15 mouse cellular contexts compared by ENCODE assay signal in the genomic region with DNA sequence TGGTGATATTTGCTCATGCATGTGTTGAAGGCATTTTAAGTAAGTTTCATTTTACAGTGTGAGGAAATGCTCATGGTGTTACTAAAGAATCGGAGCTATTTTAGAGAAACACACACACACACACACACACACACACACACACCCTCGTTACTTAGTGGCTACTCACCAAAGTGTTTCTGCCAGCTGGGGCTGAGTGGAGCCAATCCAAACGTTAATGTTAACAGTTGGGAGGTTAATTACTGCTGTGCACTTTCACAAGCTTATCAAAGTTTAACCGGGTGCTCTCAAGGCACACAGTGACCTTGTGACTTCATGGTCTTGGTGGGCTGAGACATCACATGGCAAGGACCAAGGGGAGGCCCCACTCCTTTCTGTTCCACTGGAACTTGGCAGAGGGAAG. TPM values are rescaled to one million over a fixed set of nuclear protein-coding genes. Genes with fewer than 3 reads are reported as not detected.
A peak's percentile ranks its signal among the peaks of the same experiment; 100 is the strongest.
DNase-seq lines count a peak whose midpoint lies in the region; ATAC-seq and TF ChIP-seq lines count a peak whose summit lies in the region.
"Had no signal": no experiment of that assay in that cellular context is flagged by ENCODE, and none has a peak within 500 bp of the region (broad histone marks: within the 10 kb centered on the region; RNA-seq: fewer than 3 reads in every experiment).

No protein-coding gene starts in this region.

- peak; percentile 90 for DNase-seq in kidney, adult 9 months
- peak; percentile 19 for DNase-seq in lung, postnatal 25 days (ENCODE audit: low spot score)
- no peak for DNase-seq in urinary bladder, postnatal 25 days (ENCODE audit: low spot score)
- DNase-seq in left cerebral cortex, postnatal 4 days, result no peak
- DNase-seq: cerebellum, postnatal 36 days; liver, postnatal 0 days; thymus, adult 2 months had no signal

- H3K4me1 ChIP-seq in intestine, embryonic 16.5 days (ENCODE audit: control insufficient read depth, insufficient read depth, low read length), result peaks cover 3% of the 10 kb centered on the region; the same call in 1 of the 2 replicates
- no peaks in the 10 kb centered on the region for H3K4me1 ChIP-seq in intestine, postnatal 0 days (replicated peaks; ENCODE audit: control insufficient read depth, insufficient read depth, low read length)
- peaks cover 32% of the 10 kb centered on the region for H3K4me1 ChIP-seq in heart, embryonic 15.5 days (replicated peaks)
- H3K4me1 ChIP-seq: midbrain, embryonic 15.5 days had no signal

- WGBS in intestine, embryonic 16.5 days, result 28% methylated on average over 4 of the region's 4 CpGs
- 20% methylated on average over 4 of the region's 4 CpGs for WGBS in intestine, postnatal 0 days
- 16% methylated on average over 4 of the region's 4 CpGs for WGBS in heart, embryonic 15.5 days

- intact Hi-C loops in left cerebral cortex, postnatal 4 days (cut with DNase I), result no loop called here

- H3K9ac ChIP-seq in intestine, embryonic 16.5 days (ENCODE audit: low read depth, low read length), result no peak overlapping the region
- H3K9ac ChIP-seq in intestine, postnatal 0 days (ENCODE audit: low read depth, low read length), result no peak overlapping the region
- H3K9ac ChIP-seq in heart, embryonic 15.5 days, result no peak overlapping the region
- H3K9ac ChIP-seq: intestine, embryonic 15.5 days; liver, postnatal 0 days; midbrain, embryonic 15.5 days had no signal

- no peaks in the 10 kb centered on the region for H3K9me3 ChIP-seq in intestine, embryonic 16.5 days (ENCODE audit: control insufficient read depth, low read length)
- no peaks in the 10 kb centered on the region for H3K9me3 ChIP-seq in intestine, postnatal 0 days (ENCODE audit: control insufficient read depth)
- no peaks in the 10 kb centered on the region for H3K9me3 ChIP-seq in heart, embryonic 15.5 days (replicated peaks)
- H3K9me3 ChIP-seq: intestine, embryonic 15.5 days; midbrain, embryonic 15.5 days had no signal

- H3K4me3 ChIP-seq in intestine, embryonic 16.5 days (ENCODE audit: low read length), result no peak overlapping the region
- no peak overlapping the region for H3K4me3 ChIP-seq in intestine, postnatal 0 days (ENCODE audit: low read depth, low read length)
- H3K4me3 ChIP-seq in heart, embryonic 15.5 days, result no peak overlapping the region
- H3K4me3 ChIP-seq: intestine, embryonic 15.5 days; midbrain, embryonic 15.5 days had no signal

- H3K27me3 ChIP-seq in intestine, embryonic 16.5 days (replicated peaks; ENCODE audit: control insufficient read depth, insufficient read depth, low read length), result no peaks in the 10 kb centered on the region
- no peaks in the 10 kb centered on the region for H3K27me3 ChIP-seq in intestine, postnatal 0 days (replicated peaks; ENCODE audit: control insufficient read depth, insufficient read depth, low read length)
- H3K27me3 ChIP-seq in heart, embryonic 15.5 days, result no peaks in the 10 kb centered on the region
- H3K27me3 ChIP-seq: intestine, embryonic 15.5 days; midbrain, embryonic 15.5 days; Patski had no signal

- no peak overlapping the region for H3K27ac ChIP-seq in intestine, embryonic 16.5 days (ENCODE audit: low read length)
- no peak overlapping the region for H3K27ac ChIP-seq in intestine, postnatal 0 days (ENCODE audit: low read depth, low read length)
- H3K27ac ChIP-seq in heart, embryonic 15.5 days, result peak overlapping the region; percentile 33; the same call in 1 of the 2 replicates
- H3K27ac ChIP-seq: intestine, embryonic 15.5 days; midbrain, embryonic 15.5 days had no signal

- no peak overlapping the region for H3K4me2 ChIP-seq in intestine, embryonic 16.5 days (ENCODE audit: low read depth, low read length)
- H3K4me2 ChIP-seq in intestine, postnatal 0 days (replicated peaks; ENCODE audit: low read depth), result no peak overlapping the region
- H3K4me2 ChIP-seq in heart, embryonic 15.5 days, result no peak overlapping the region
- H3K4me2 ChIP-seq: intestine, embryonic 15.5 days; midbrain, embryonic 15.5 days had no signal

- no peaks in the 10 kb centered on the region for H3K36me3 ChIP-seq in intestine, embryonic 16.5 days (ENCODE audit: control insufficient read depth, insufficient read depth, low read length)
- H3K36me3 ChIP-seq in intestine, postnatal 0 days (ENCODE audit: control insufficient read depth, insufficient read depth), result no peaks in the 10 kb centered on the region
- no peaks in the 10 kb centered on the region for H3K36me3 ChIP-seq in heart, embryonic 15.5 days
- H3K36me3 ChIP-seq: intestine, embryonic 15.5 days; midbrain, embryonic 15.5 days had no signal

- no peak for TF ChIP-seq CTCF in intestine, postnatal 0 days (IDR thresholded peaks at IDR 0.05; ENCODE audit: low read depth)

- ATAC-seq in intestine, embryonic 16.5 days, result 0 out of 2 replicates have a peak, but pooled peaks have one; percentile 36
- no peak for ATAC-seq in intestine, postnatal 0 days
- peak; percentile 37; the same call in 1 of the 2 replicates for ATAC-seq in heart, embryonic 15.5 days (replicated peaks; ENCODE audit: insufficient number of reproducible peaks, insufficient read depth, low FRiP score, low read depth)
- ATAC-seq: intestine, embryonic 15.5 days; liver, postnatal 0 days; midbrain, embryonic 15.5 days; Patski had no signal

RNA-seq across cellular contexts. Expression of a gene that starts 21.4 kb away (rescaled TPM):
- 7.9 and 9.4 TPM in 2 replicates for polyA plus RNA-seq in intestine, embryonic 16.5 days (2015; fragmentation: Nextera tagmentation; extraction: Ambion mirVana)
- 2.2 and 3.2 TPM in 2 replicates for polyA plus RNA-seq in intestine, postnatal 0 days (2015; fragmentation: Nextera tagmentation; extraction: Ambion mirVana)
- 6.5 and 7.4 TPM in 2 replicates for polyA plus RNA-seq in heart, embryonic 15.5 days (2015; fragmentation: Nextera tagmentation; extraction: Ambion mirVana)
- total RNA-seq in left cerebral cortex, postnatal 4 days (2021), result 1 to 10 TPM; 7.7 to 8.3 TPM
- total RNA-seq: neutrophil, adult 5-6 weeks had no signal

RNA-seq across cellular contexts. Expression of a gene that starts 52.7 kb away (rescaled TPM):
- polyA plus RNA-seq in intestine, embryonic 16.5 days (2015; fragmentation: Nextera tagmentation; extraction: Ambion mirVana), result 0.06 TPM in 1 of 2 replicates, not detected in the other
- polyA plus RNA-seq in intestine, postnatal 0 days (2015; fragmentation: Nextera tagmentation; extraction: Ambion mirVana), result 0.05 TPM in 1 of 2 replicates, not detected in the other
- 0.21 and 0.24 TPM in 2 replicates for polyA plus RNA-seq in heart, embryonic 15.5 days (2015; fragmentation: Nextera tagmentation; extraction: Ambion mirVana)
- total RNA-seq in left cerebral cortex, postnatal 4 days (2021), result not detected
- total RNA-seq: left cerebral cortex, postnatal 14 days; neutrophil, adult 5-6 weeks had no signal
- polyA plus RNA-seq: liver, postnatal 0 days; midbrain, embryonic 15.5 days; thymus, adult 2 months had no signal

Comparison
In these comparisons a context has a peak if more than half of its experiments do, and no peak if none do; other contexts are left out.
1. DNase-seq: peak in kidney, adult 9 months (single experiment) and lung, postnatal 25 days (single experiment); none in urinary bladder, postnatal 25 days (single experiment) and left cerebral cortex, postnatal 4 days (single experiment).